Mouse (Mus musculus): ENCODE measurements at regions not wholly inside any gene's neighbourhood (a gene's known extent, or its start where the extent isn't known, plus 50 kb on each side); places are given as distances from the start of the nearest gene placed in this dataset.
"Not testable (repeated sequence)": the region's sequence is repeated elsewhere in the genome, so short reads cannot be mapped to it uniquely, and the experiment has no call there.

GRCm38 (mm10) chr6:73676979-73677378, 207.5 kb upstream of the 4931417E11Rik start:
- peak; percentile 39 for DNase-seq (ENCODE audit: low read depth, low spot score)

DNA sequence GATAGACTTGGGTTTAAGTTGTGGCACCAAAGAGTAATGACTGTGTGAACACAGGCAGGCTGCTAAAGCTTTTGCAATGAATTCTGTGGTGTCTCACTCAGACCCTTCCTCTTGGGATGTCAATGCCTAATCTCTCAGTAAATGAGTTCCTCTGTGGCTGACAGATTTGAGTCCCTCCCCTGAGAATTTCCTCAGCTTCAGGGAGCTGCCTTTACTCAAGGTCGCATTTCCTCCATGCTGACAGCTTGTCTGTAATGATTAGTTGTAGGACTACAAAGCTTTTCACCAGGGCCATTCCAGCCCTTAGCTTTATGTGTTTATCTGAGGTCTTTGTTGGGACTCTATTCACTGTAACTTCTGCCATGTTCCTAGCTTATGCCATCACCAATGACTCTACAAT, 199.9 kb upstream of the 4931417E11Rik start:
- DNase-seq (ENCODE audit: low read depth, low spot score): no peak

DNA sequence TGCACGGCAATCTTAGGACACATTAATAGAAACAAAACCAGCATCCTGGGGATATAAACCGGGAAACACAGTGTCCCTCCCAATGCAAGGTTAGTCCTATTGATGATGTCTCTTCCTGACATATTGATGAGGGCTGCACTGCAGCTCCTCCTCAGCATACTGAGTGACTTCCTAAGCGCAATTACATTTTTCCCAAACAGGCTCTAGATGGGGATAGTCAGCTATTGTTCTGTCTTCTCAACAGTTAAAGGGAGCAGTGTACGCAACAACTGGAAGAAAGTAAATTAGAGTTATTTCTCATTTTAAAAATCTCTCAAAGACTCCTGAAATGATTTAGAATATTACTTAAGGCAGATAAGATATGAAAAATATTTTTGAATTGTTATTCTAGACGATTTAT, 189.5 kb upstream of the 4931417E11Rik start:
- DNase-seq (ENCODE audit: low read depth, low spot score): peak; percentile 44

DNA sequence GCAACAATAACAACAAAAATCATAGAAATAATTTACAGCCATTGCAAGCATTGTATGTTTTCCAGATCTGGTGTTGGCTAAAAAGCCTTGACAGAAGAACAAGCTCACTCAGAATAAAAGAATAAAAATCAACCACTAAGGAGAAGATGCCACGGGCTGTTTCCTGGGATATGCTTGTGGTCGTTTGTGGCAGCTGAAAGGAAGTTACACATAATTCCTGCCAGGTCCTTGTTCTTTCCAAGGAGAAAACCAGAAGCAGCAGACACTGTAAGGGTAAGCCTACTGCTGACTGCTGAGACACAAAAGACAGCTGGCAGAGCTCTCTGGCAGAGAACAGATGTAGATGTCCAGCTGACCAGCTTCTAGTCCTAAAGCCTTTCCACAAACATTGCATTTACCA, 175.9 kb upstream of the 4931417E11Rik start:
- DNase-seq (ENCODE audit: low read depth, low spot score): peak; percentile 20

- DNase-seq (ENCODE audit: low read depth, low spot score): peak; percentile 86
Measured at GRCm38 (mm10) chr6:73644778-73645267, 175.4 kb upstream of the 4931417E11Rik start.

GRCm38 (mm10) chr6:73628600-73628999, 159.1 kb upstream of the 4931417E11Rik start:
- DNase-seq (ENCODE audit: low read depth, low spot score): no peak

GRCm38 (mm10) chr6:73626451-73626850, 157.0 kb upstream of the 4931417E11Rik start:
- peak; percentile 8 for DNase-seq (ENCODE audit: low read depth, low spot score)

- peak; percentile 86 for DNase-seq (ENCODE audit: low read depth, low spot score)
Measured at GRCm38 (mm10) chr6:73624211-73624610, 154.7 kb upstream of the 4931417E11Rik start.

DNA sequence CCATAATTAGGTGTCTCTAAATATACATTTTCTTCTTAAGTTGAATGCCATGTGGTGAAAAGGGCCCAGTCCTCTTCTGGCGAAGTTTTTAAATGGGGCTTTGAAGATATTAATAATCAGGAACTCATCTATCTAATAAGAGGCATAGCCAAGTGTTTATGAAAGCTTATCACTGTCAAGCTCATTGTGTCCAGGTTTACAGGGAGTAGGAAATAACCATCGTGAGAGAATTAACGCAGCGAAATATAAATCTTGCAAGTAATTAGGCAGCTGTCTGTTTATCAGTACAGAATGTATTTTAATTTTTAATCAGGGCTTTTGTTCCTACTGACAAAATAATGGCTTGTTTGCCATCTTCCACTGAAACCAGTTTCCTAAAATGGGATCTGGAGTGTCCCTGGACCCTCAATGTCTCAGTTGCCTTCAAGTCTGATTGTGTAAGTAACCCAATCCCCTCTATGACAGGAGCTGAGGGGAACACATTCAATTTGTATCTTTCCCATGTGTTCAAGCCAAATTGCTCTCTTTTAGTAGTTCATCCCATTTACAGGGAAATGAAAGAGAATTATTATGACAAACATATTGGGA, 152.5 kb upstream of the 4931417E11Rik start:
- no peak for DNase-seq (ENCODE audit: low read depth, low spot score)

- no peak for DNase-seq (ENCODE audit: low read depth, low spot score)
Measured at GRCm38 (mm10) chr6:73612266-73612665, 142.8 kb upstream of the 4931417E11Rik start.

DNA sequence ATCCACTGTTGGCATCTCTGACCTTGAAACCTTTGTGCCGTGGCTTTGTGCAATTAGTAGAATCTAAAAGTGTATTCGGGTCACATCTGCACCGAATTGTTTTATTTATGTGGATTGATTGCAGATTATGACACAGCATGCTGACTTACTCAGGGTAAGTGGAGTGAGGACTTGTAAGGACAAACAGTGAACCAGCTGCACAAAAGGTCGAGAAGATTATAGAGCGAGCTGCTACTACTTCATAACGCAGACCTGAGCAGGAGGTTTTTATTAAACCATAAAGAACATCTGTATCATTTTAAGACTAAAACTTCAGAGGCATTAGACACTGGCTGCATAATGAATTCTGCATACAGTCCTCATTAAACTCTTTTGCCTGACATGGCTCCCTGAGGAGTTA, 142.4 kb upstream of the 4931417E11Rik start:
- DNase-seq (ENCODE audit: low read depth, low spot score): peak; percentile 17

GRCm38 (mm10) chr6:73610048-73610624, 140.7 kb upstream of the 4931417E11Rik start:
- no peak for DNase-seq (ENCODE audit: low read depth, low spot score)

DNA sequence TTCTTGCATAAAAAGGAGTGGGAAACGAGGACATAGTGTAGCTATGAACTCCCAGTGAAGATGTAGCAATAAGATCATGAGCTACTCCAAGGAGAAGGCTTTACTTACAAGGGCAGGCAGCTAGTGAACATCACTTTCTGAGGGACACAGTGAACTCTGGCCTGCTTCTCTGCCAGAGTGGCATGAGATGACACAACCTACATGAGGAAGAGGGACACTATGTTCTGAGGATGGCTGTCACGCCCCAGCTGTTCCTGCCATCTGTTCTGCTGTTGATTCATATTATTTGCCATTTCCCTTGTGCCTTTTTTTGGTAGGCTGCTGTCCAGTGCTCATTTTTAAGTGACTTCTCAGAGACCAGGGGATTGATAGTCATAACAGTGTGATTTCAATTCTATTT, 118.2 kb upstream of the 4931417E11Rik start:
- peak; percentile 50 for DNase-seq (ENCODE audit: low read depth, low spot score)

DNA sequence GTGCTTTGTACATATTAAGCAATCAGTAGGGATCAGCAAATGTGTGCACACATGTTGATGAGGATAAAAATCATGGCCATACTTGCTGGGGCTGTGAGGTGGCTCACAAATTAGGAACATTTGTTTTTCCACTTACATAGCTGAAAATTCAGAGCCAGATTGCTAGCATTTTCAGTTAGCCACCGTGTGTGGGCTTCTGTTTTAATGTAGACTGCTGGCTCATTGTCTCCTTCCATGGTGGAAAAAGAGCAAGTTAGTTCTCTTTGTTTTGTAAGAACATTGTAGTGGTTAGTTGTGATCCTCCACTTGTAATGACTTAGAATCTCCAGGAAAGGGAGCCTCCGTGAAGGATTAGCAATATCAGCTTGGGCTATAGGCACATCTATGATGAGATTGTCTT, 107.2 kb upstream of the 4931417E11Rik start:
- peak; percentile 47 for DNase-seq (ENCODE audit: low read depth, low spot score)

- DNase-seq (ENCODE audit: low read depth, low spot score): no peak
Measured at GRCm38 (mm10) chr6:73560000-73560399, 90.5 kb upstream of the 4931417E11Rik start.

- no peak for DNase-seq (ENCODE audit: low read depth, low spot score)
Measured at GRCm38 (mm10) chr6:73530559-73530958, 61.1 kb upstream of the 4931417E11Rik start.

DNA sequence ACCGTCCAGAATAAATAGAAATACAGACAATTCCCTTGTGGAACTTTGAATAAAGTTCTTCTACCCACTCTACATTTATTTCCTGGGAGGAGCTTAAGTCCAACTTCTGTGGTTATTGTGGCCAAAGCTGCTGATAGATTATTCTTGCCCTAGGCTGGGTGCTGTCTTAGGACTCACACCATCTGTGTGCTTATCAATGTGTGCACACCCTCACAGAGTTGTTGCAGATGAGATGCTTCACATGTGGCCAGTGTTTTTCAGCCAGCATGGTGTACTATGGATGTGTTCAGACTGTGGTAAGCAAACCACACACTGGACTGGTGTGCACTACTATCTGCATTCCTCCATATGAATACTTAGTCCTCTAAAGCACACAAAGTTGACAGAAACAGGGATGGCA, 60.6 kb upstream of the 4931417E11Rik start:
- DNase-seq (ENCODE audit: low read depth, low spot score): no peak

DNA sequence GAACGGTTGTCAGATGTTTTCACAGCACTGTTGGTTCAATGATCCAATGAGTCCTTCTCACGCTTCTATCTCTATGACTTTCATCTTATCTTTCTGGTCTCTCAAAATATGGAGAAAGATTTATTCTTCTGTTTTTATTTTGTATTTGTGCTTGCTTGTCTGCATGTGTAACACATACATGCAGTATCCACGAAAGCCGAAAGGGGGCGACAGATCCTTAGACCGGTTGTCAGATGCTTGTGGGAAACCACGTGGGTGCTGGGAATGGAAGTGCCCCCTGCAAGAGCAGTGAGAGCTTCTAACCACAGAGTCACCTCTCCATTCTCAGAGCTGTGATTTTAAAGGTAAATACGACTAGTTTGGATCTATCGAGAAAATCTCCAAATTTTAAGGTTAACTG, 54.2 kb upstream of the 4931417E11Rik start:
- DNase-seq (ENCODE audit: low read depth, low spot score): no peak

GRCm38 (mm10) chr6:73519894-73520293, 50.4 kb upstream of the 4931417E11Rik start:
- not testable (repeated sequence) for DNase-seq (ENCODE audit: low read depth, low spot score)
